Mouse (Mus musculus) spleen, postnatal 36 days (tissue): ENCODE measurements around the gene Aadacl4.
"Not testable (repeated sequence)": the region's sequence is repeated elsewhere in the genome, so short reads cannot be mapped to it uniquely, and the experiment has no call there.

Source experiments
- DNase-seq, 2 experiments: peaks; one replicate each; pipeline ENCODE4 v3.0.0; 2022; ENCODE audit warnings: low spot score in 2 of 2, mixed read lengths in 1 of 2

The Aadacl4 gene

DNA sequence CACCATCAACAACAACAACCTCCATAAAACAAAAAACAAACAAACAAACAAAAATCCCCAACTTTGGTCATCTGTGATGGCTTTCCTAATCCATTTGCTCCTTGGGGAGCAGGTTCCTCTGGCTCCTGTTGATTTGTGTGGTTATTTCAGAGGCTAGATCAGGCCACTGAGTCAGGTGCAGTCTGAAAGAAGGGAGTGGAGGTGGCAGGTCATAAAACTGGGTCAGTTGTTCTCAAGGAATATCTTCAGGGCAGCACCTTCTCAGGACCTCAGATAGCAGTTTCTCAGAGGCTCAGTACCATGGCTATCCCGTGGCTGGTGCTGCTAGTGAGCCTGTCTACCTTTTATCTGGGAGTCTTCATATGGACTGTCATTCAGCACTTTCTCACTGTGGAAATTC lies at the start of gene Aadacl4:
Gene Aadacl4, plus strand, starts transcription at position 301 of the 400 bp plus-strand sequence.
- no peak for DNase-seq

- no peak for DNase-seq
Observed at GRCm38 (mm10) chr4:144565034-144565433, 48.5 kb upstream of the Aadacl4 start, which contains the start of gene Gm13124. Gene Gm13124, minus strand, starts transcription at chr4:144565134.

DNA sequence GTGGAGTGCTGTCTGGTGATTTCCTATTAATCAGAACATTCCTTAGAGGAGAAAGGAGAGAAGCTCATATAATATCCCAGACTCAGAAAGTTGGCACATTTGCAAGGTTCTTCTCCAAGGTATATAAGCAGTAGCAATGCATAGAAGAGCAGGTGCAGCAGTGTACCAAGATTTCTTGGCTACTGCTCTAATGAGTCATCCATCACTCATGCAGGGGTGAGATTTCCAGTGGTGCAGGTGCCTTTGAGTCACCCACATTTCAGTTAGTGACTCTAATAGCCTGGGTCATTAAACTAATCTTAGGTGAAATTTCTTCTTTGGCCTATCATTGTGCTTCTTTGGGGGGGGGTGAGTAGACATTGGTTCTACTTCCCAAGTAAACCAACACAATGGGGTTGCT lies 45.8 kb upstream of the Aadacl4 start:
- no peak for DNase-seq

GRCm38 (mm10) chr4:144586207-144586606 lies 27.3 kb upstream of the Aadacl4 start:
- not testable (repeated sequence) for DNase-seq

- DNase-seq = no peak
Observed at GRCm38 (mm10) chr4:144592790-144593189, 20.7 kb upstream of the Aadacl4 start.

GRCm38 (mm10) chr4:144614586-144614985 lies 1.1 kb downstream of the Aadacl4 start:
- DNase-seq = no peak

GRCm38 (mm10) chr4:144638263-144638662 lies 24.8 kb downstream of the Aadacl4 start:
- DNase-seq = no peak
